Mouse (Mus musculus) heart, embryonic 14.5 days (tissue): ENCODE results near the gene Ptprj. TPM values are rescaled to one million over a fixed set of nuclear protein-coding genes. Genes with fewer than 3 reads are reported as not detected.
"Not testable (repeated sequence)": the region's sequence is repeated elsewhere in the genome, so short reads cannot be mapped to it uniquely, and the experiment has no call there.

ENCODE experiments used
- ATAC-seq: fragments of 200-750 bp; cut with Nextera tagmentation; 2 replicates; pipeline ENCODE4 v1.8.0; 2017; ENCODE audit warnings: low read depth, moderate TSS enrichment; ENCODE audit not compliant: insufficient number of reproducible peaks, insufficient read depth, low FRiP score
- H3K27ac ChIP-seq, 2 experiments: fragments of 200-500 bp in 1 of 2; fragments of 300-500 bp in 1 of 2; sonication (generic) in 1 of 2; replicated peaks in 1 of 2; 2 replicates each; pipeline ENCODE4 v1.5.1; 2012 to 2014; ENCODE audit warnings: low read depth in 2 of 2, low read length in 2 of 2, control low read depth in 1 of 2, mild to moderate bottlenecking in 1 of 2, mixed read lengths in 1 of 2; ENCODE audit not compliant: control insufficient read depth in 1 of 2, insufficient read depth in 1 of 2
- H3K27me3 ChIP-seq: fragments of 300-500 bp; sonication (generic); 2 replicates; pipeline ENCODE4 v1.6.1; 2014; ENCODE audit warnings: mild to moderate bottlenecking, low read length, control low read depth; ENCODE audit not compliant: control insufficient read depth, insufficient read depth
- H3K36me3 ChIP-seq: fragments of 300-500 bp; sonication (generic); 2 replicates; pipeline ENCODE4 v1.6.1; 2014; ENCODE audit warnings: mild to moderate bottlenecking, control low read depth, low read length, mixed read lengths; ENCODE audit not compliant: control insufficient read depth, insufficient read depth
- H3K4me1 ChIP-seq, 2 experiments: fragments of 200-500 bp in 1 of 2; fragments of 300-500 bp in 1 of 2; sonication (generic) in 1 of 2; 2 replicates each; pipeline ENCODE4 v1.6.1; 2012 to 2014; ENCODE audit warnings: low read length in 2 of 2, control low read depth in 1 of 2, mixed read lengths in 1 of 2; ENCODE audit not compliant: control insufficient read depth in 2 of 2, insufficient read depth in 2 of 2
- H3K4me2 ChIP-seq: fragments of 300-500 bp; sonication (generic); 2 replicates; pipeline ENCODE4 v1.6.1; 2014; ENCODE audit warnings: mild to moderate bottlenecking, low read length
- H3K4me3 ChIP-seq, 2 experiments: fragments of 200-500 bp in 1 of 2; fragments of 300-500 bp in 1 of 2; sonication (generic) in 1 of 2; 2 replicates each; pipeline ENCODE4 v1.5.1; 2012 to 2014; ENCODE audit warnings: low read length in 2 of 2, mild to moderate bottlenecking in 2 of 2, control low read depth in 1 of 2, low read depth in 1 of 2, moderate library complexity in 1 of 2; ENCODE audit not compliant: control insufficient read depth in 1 of 2, insufficient read depth in 1 of 2
- H3K9ac ChIP-seq: fragments of 300-500 bp; sonication (generic); 2 replicates; pipeline ENCODE4 v1.6.1; 2014; ENCODE audit warnings: mild to moderate bottlenecking, low read length
- H3K9me3 ChIP-seq: fragments of 300-500 bp; sonication (generic); 2 replicates; pipeline ENCODE4 v1.6.1; 2016; ENCODE audit warnings: low read length, control low read depth; ENCODE audit not compliant: control insufficient read depth
- WGBS: fragments of 180-500 bp; shearing (Covaris S2); extraction: QIAGEN DNeasy Blood & Tissue Kit; methylation state at CpG from one replicate; pipeline ENCODE4 v1.1.7; 2014; 5-methylcytosine and 5-hydroxymethylcytosine counted together
- polyA plus RNA-seq: library from polyadenylated mRNA; unstranded; fragments of >200 nt; fragmentation: Nextera tagmentation; extraction: Ambion mirVana; gene quantifications from 2 replicates; pipeline ENCODE4 v1.2.1, GENCODE M21; 2014

The Ptprj gene
- polyA plus RNA-seq, 1 experiment from 2014 or later, result 1.5 TPM

- no peaks in the 10 kb centered on the region for H3K9me3 ChIP-seq
Observed at GRCm38 (mm10) chr2:90572126-90572525, 8.3 kb downstream of the Ptprj start.

GRCm38 (mm10) chr2:90571399-90571798 is 9.0 kb downstream of the Ptprj start:
- H3K4me2 ChIP-seq, H3K27me3 ChIP-seq, ATAC-seq, H3K4me3 ChIP-seq, H3K36me3 ChIP-seq, H3K9ac ChIP-seq, H3K27ac ChIP-seq, H3K9me3 ChIP-seq: not testable (repeated sequence)
- 91% methylated on average over 6 of the region's 6 CpGs for WGBS
- H3K4me1 ChIP-seq, result peaks cover 9 to 12% of the 10 kb centered on the region in 2 experiments

More at GRCm38 (mm10) chr2:90572126-90572525, 8.3 kb downstream of the Ptprj start:
- no peak overlapping the region for H3K4me2 ChIP-seq
- WGBS, result 54% methylated on average over 5 of the region's 5 CpGs
- no peak overlapping the region for H3K4me3 ChIP-seq
- H3K4me1 ChIP-seq, result peaks cover 3 to 5% of the 10 kb centered on the region in 2 experiments; a peak in 2 of 4 replicates
- no peak overlapping the region for H3K9ac ChIP-seq
- no peaks in the 10 kb centered on the region for H3K27me3 ChIP-seq
- H3K27ac ChIP-seq, result no peak overlapping the region
- H3K36me3 ChIP-seq, result no peaks in the 10 kb centered on the region
- no peak for ATAC-seq

- Histone ChIP-seq H3K4me1 (peaks cover 13 to 17% of the 10 kb centered on the region in 2 experiments), H3K4me2 (no peak overlapping the region), H3K27ac (no peak overlapping the region), H3K9ac (no peak overlapping the region), H3K27me3 (no peaks in the 10 kb centered on the region), H3K36me3 (no peaks in the 10 kb centered on the region), H3K4me3 (no peak overlapping the region), H3K9me3 (no peaks in the 10 kb centered on the region)
- no peak for ATAC-seq
- 91% methylated on average over 2 of the region's 2 CpGs for WGBS
Observed at GRCm38 (mm10) chr2:90570871-90571270, 9.6 kb downstream of the Ptprj start.

GRCm38 (mm10) chr2:90570216-90570615 is 10.2 kb downstream of the Ptprj start:
- Histone ChIP-seq H3K27me3 (no peaks in the 10 kb centered on the region), H3K27ac (no peak overlapping the region), H3K4me2 (peak overlapping the region; percentile 21; the same call in 1 of the 2 replicates), H3K4me1 (peaks cover 13 to 23% of the 10 kb centered on the region in 2 experiments), H3K36me3 (no peaks in the 10 kb centered on the region), H3K9ac (no peak overlapping the region), H3K9me3 (no peaks in the 10 kb centered on the region), H3K4me3 (no peak overlapping the region)
- WGBS, result 58% methylated on average over 10 of the region's 10 CpGs
- no peak for ATAC-seq

GRCm38 (mm10) chr2:90568961-90569481 is 11.4 kb downstream of the Ptprj start:
- H3K4me3 ChIP-seq, result no peak overlapping the region
- no peaks in the 10 kb centered on the region for H3K9me3 ChIP-seq
- no peaks in the 10 kb centered on the region for H3K27me3 ChIP-seq
- peaks cover 13 to 23% of the 10 kb centered on the region in 2 experiments for H3K4me1 ChIP-seq
- no peak overlapping the region for H3K9ac ChIP-seq
- no peak for ATAC-seq
- 80% methylated on average over 7 of the region's 7 CpGs for WGBS
- H3K27ac ChIP-seq, result no peak overlapping the region
- no peaks in the 10 kb centered on the region for H3K36me3 ChIP-seq
- H3K4me2 ChIP-seq, result no peak overlapping the region

GRCm38 (mm10) chr2:90568091-90568490 is 12.4 kb downstream of the Ptprj start:
- Histone ChIP-seq H3K9ac (no peak overlapping the region), H3K4me3 (no peak overlapping the region), H3K27me3 (no peaks in the 10 kb centered on the region), H3K36me3 (no peaks in the 10 kb centered on the region), H3K9me3 (no peaks in the 10 kb centered on the region), H3K27ac (no peak overlapping the region), H3K4me1 (peaks cover 13 to 23% of the 10 kb centered on the region in 2 experiments), H3K4me2 (no peak overlapping the region)
- no peak for ATAC-seq
- 85% methylated on average over 7 of the region's 7 CpGs for WGBS

- Histone ChIP-seq H3K9me3 (no peaks in the 10 kb centered on the region), H3K27ac (no peak overlapping the region), H3K4me3 (no peak overlapping the region), H3K4me2 (no peak overlapping the region), H3K27me3 (no peaks in the 10 kb centered on the region), H3K4me1 (peaks cover 13 to 23% of the 10 kb centered on the region in 2 experiments), H3K36me3 (no peaks in the 10 kb centered on the region), H3K9ac (no peak overlapping the region)
- ATAC-seq, result no peak
- WGBS, result 59% methylated on average over 8 of the region's 8 CpGs
Observed at GRCm38 (mm10) chr2:90566773-90567528, 13.5 kb downstream of the Ptprj start.
